ENCODE assay signal across 8 mouse cellular contexts in genomic region chr17:43869677-43870076, GRCm38 (mm10).
DNase-seq lines count a peak whose midpoint lies in the region; ATAC-seq lines count a peak whose summit lies in the region.

No protein-coding gene starts in this region.

- DNase-seq in B cell, adult 2 months, result peak; percentile 60 to 63
- peak; percentile 66 for DNase-seq in R1 (ENCODE audit: low read depth, low spot score)
- DNase-seq in cerebellum, postnatal 10 days, result peak; percentile 92 to 95
- peak; percentile 63 to 71 for DNase-seq in gastrocnemius, postnatal 4 days (ENCODE audit: low spot score in 2 of 2)
- peak; percentile 14 for DNase-seq in layer of hippocampus, adult 9-11 months
- peak; percentile 19 to 55 for DNase-seq in spleen, adult 18-20 months

- ATAC-seq in megakaryocyte progenitor cell, adult 5-6 weeks (replicated peaks; ENCODE audit: poor library complexity), result peak; percentile 66; the same call in 1 of the 2 replicates
- ATAC-seq in erythroid progenitor cell, adult 5-6 weeks (replicated peaks; ENCODE audit: low FRiP score, poor library complexity, severe bottlenecking), result no peak

Comparison
In these comparisons a context has a peak if more than half of its experiments do, and no peak if none do; other contexts are left out.
1. DNase-seq: peak in every context shown above with its lines; median percentile 94 in cerebellum, postnatal 10 days; 67 in gastrocnemius, postnatal 4 days; 66 in R1; 62 in B cell, adult 2 months; 37 in spleen, adult 18-20 months; 14 in layer of hippocampus, adult 9-11 months.